ENCODE assay signal across 10 mouse cellular contexts in the genomic region with DNA sequence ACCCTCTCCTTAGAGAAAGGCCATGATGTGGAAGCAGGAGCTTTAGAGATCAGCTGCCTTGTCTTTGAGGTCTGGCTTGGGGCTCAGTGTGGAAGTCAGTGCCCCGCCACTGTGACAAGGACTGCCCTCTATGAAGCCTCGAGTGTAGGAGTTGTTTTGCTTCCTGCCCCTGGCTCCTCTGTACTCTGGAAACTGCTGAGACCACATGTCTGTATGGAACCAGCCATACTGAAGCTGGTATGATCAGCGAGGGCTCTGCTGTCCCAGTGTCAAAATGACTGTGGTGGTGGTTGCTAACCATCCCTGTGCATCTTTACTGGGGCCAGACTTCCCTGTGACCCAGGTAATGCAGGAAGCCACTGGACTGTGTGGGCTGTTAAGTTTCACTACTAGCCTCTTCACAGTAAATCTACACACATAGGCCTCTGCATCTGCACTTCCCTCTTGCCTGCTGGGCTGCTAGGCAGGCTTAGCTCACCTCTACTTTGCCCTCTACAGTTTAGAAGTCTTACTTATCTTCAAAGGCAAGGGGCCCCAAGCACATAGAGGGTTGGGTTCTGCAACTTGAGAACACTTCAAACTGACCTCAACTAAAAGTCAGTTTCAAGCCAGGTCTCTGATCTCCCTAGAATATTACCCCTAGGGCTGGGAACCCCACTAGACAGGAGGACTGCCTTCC. TPM values are rescaled to one million over a fixed set of nuclear protein-coding genes. Genes with fewer than 3 reads are reported as not detected.
DNase-seq lines count a peak whose midpoint lies in the region; ATAC-seq and TF ChIP-seq lines count a peak whose summit lies in the region.
"Had no signal": no experiment of that assay in that cellular context is flagged by ENCODE, and none has a peak within 500 bp of the region (broad histone marks: within the 10 kb centered on the region; RNA-seq: fewer than 3 reads in every experiment).

No protein-coding gene starts in this region.

- H3K9me3 ChIP-seq in forebrain, embryonic 10.5 days: no peaks in the 10 kb centered on the region
- no peaks in the 10 kb centered on the region for H3K9me3 ChIP-seq in forebrain, embryonic 13.5 days (replicated peaks)
- H3K9me3 ChIP-seq in midbrain, embryonic 10.5 days (replicated peaks): no peaks in the 10 kb centered on the region
- no peaks in the 10 kb centered on the region for H3K9me3 ChIP-seq in midbrain, embryonic 13.5 days
- no peaks in the 10 kb centered on the region for H3K9me3 ChIP-seq in liver, embryonic 14.5 days (ENCODE audit: control insufficient read depth, low read length)
- H3K9me3 ChIP-seq in forebrain, embryonic 15.5 days: no peaks in the 10 kb centered on the region
- H3K9me3 ChIP-seq: hindbrain, embryonic 15.5 days had no signal

- H3K27ac ChIP-seq in forebrain, embryonic 10.5 days: peak overlapping the region; percentile 51
- H3K27ac ChIP-seq in forebrain, embryonic 13.5 days: no peak overlapping the region
- peak overlapping the region; percentile 50 for H3K27ac ChIP-seq in midbrain, embryonic 10.5 days (replicated peaks)
- H3K27ac ChIP-seq in midbrain, embryonic 13.5 days: no peak overlapping the region
- peak overlapping the region; percentile 17 for H3K27ac ChIP-seq in liver, embryonic 14.5 days
- no peak overlapping the region for H3K27ac ChIP-seq in forebrain, embryonic 15.5 days (replicated peaks)
- H3K27ac ChIP-seq: hindbrain, embryonic 15.5 days had no signal

- TF ChIP-seq CTCF in liver, embryonic 14.5 days (IDR thresholded peaks at IDR 0.05; ENCODE audit: low read depth): 0 out of 2 replicates have a peak, but pooled peaks have one; percentile 3

- H3K4me2 ChIP-seq in forebrain, embryonic 13.5 days: no peak overlapping the region
- no peak overlapping the region for H3K4me2 ChIP-seq in midbrain, embryonic 13.5 days (replicated peaks)
- no peak overlapping the region for H3K4me2 ChIP-seq in liver, embryonic 14.5 days (ENCODE audit: low read depth)
- H3K4me2 ChIP-seq in forebrain, embryonic 15.5 days (replicated peaks): no peak overlapping the region
- H3K4me2 ChIP-seq: hindbrain, embryonic 15.5 days had no signal

- peaks cover 47% of the 10 kb centered on the region for H3K4me1 ChIP-seq in forebrain, embryonic 10.5 days
- peaks cover 37% of the 10 kb centered on the region for H3K4me1 ChIP-seq in forebrain, embryonic 13.5 days
- H3K4me1 ChIP-seq in midbrain, embryonic 10.5 days: peaks cover 46% of the 10 kb centered on the region
- H3K4me1 ChIP-seq in midbrain, embryonic 13.5 days (replicated peaks): peaks cover 26% of the 10 kb centered on the region
- peaks cover 24 to 64% of the 10 kb centered on the region in 2 experiments for H3K4me1 ChIP-seq in liver, embryonic 14.5 days (replicated peaks; ENCODE audit: control insufficient read depth in 2 of 2, insufficient read depth in 2 of 2, low read length in 1 of 2)
- H3K4me1 ChIP-seq in forebrain, embryonic 15.5 days: peaks cover 29% of the 10 kb centered on the region

- no peak overlapping the region for H3K4me3 ChIP-seq in forebrain, embryonic 10.5 days
- no peak overlapping the region for H3K4me3 ChIP-seq in forebrain, embryonic 13.5 days
- no peak overlapping the region for H3K4me3 ChIP-seq in midbrain, embryonic 10.5 days
- H3K4me3 ChIP-seq in midbrain, embryonic 13.5 days (replicated peaks): no peak overlapping the region
- H3K4me3 ChIP-seq in liver, embryonic 14.5 days (ENCODE audit: insufficient read depth in 1 of 2, low read depth in 2 of 2, low read length in 2 of 2): no peak overlapping the region
- no peak overlapping the region for H3K4me3 ChIP-seq in forebrain, embryonic 15.5 days
- H3K4me3 ChIP-seq: hindbrain, embryonic 15.5 days had no signal

- no peak overlapping the region for H3K9ac ChIP-seq in forebrain, embryonic 13.5 days
- H3K9ac ChIP-seq in midbrain, embryonic 13.5 days (replicated peaks): no peak overlapping the region
- H3K9ac ChIP-seq in liver, embryonic 14.5 days (replicated peaks): no peak overlapping the region; the same call in 1 of the 2 replicates
- H3K9ac ChIP-seq in forebrain, embryonic 15.5 days (replicated peaks): no peak overlapping the region
- H3K9ac ChIP-seq: hindbrain, embryonic 15.5 days had no signal

- H3K36me3 ChIP-seq in forebrain, embryonic 10.5 days (replicated peaks): 0 out of 2 replicates have a peak, but pooled peaks cover 2% of the 10 kb centered on the region
- H3K36me3 ChIP-seq in forebrain, embryonic 13.5 days (ENCODE audit: poor library complexity, severe bottlenecking): no peaks in the 10 kb centered on the region
- H3K36me3 ChIP-seq in midbrain, embryonic 10.5 days: no peaks in the 10 kb centered on the region
- H3K36me3 ChIP-seq in midbrain, embryonic 13.5 days: no peaks in the 10 kb centered on the region
- H3K36me3 ChIP-seq in liver, embryonic 14.5 days (replicated peaks; ENCODE audit: control insufficient read depth, insufficient read depth, low read depth): no peaks in the 10 kb centered on the region
- H3K36me3 ChIP-seq in forebrain, embryonic 15.5 days: no peaks in the 10 kb centered on the region
- H3K36me3 ChIP-seq: hindbrain, embryonic 15.5 days had no signal

- DNase-seq in forebrain, embryonic 10.5 days (ENCODE audit: extremely low spot score, low spot score): no peak
- DNase-seq in midbrain, embryonic 10.5 days (ENCODE audit: low spot score): no peak
- no peak for DNase-seq in liver, embryonic 14.5 days (ENCODE audit: low read depth in 3 of 3, low spot score in 3 of 3)
- peak; percentile 64 for DNase-seq in thymus, postnatal 25 days
- no peak for DNase-seq in retina, postnatal 1 day
- DNase-seq: cerebellum, adult 11 months had no signal

- 78% methylated on average over 3 of the region's 3 CpGs for WGBS in forebrain, embryonic 10.5 days
- 79% methylated on average over 3 of the region's 3 CpGs for WGBS in forebrain, embryonic 13.5 days
- 68% methylated on average over 3 of the region's 3 CpGs for WGBS in midbrain, embryonic 10.5 days
- 73% methylated on average over 3 of the region's 3 CpGs for WGBS in midbrain, embryonic 13.5 days
- 25% methylated on average over 3 of the region's 3 CpGs for WGBS in liver, embryonic 14.5 days (ENCODE audit: insufficient replicate concordance)
- 76% methylated on average over 3 of the region's 3 CpGs for WGBS in forebrain, embryonic 15.5 days

- no peak for ATAC-seq in forebrain, embryonic 13.5 days
- ATAC-seq in midbrain, embryonic 13.5 days: no peak
- peak; percentile 64; the same call in 1 of the 2 replicates for ATAC-seq in liver, embryonic 14.5 days (ENCODE audit: insufficient read depth)
- ATAC-seq in forebrain, embryonic 15.5 days (replicated peaks): no peak

- no peaks in the 10 kb centered on the region for H3K27me3 ChIP-seq in forebrain, embryonic 10.5 days (ENCODE audit: poor library complexity, severe bottlenecking)
- H3K27me3 ChIP-seq in forebrain, embryonic 13.5 days: no peaks in the 10 kb centered on the region
- no peaks in the 10 kb centered on the region for H3K27me3 ChIP-seq in midbrain, embryonic 10.5 days (ENCODE audit: low read depth, poor library complexity, severe bottlenecking)
- H3K27me3 ChIP-seq in midbrain, embryonic 13.5 days: no peaks in the 10 kb centered on the region
- H3K27me3 ChIP-seq in liver, embryonic 14.5 days (ENCODE audit: control insufficient read depth, insufficient read depth, low read length): no peaks in the 10 kb centered on the region
- H3K27me3 ChIP-seq in forebrain, embryonic 15.5 days: no peaks in the 10 kb centered on the region
- H3K27me3 ChIP-seq: hindbrain, embryonic 15.5 days had no signal

- TF ChIP-seq EP300 in liver, embryonic 14.5 days (IDR thresholded peaks at IDR 0.05; ENCODE audit: low read depth): 0 out of 2 replicates have a peak, but pooled peaks have one; percentile 16

RNA-seq across cellular contexts. Expression of a gene that starts 33.9 kb away (rescaled TPM):
- 36.7 and 36.8 TPM in 2 replicates for polyA plus RNA-seq in forebrain, embryonic 10.5 days (2016; fragmentation: Nextera tagmentation; extraction: Ambion mirVana)
- 31.4 and 37.0 TPM in 2 replicates for polyA plus RNA-seq in forebrain, embryonic 13.5 days (2015; fragmentation: Nextera tagmentation; extraction: Ambion mirVana)
- polyA plus RNA-seq in midbrain, embryonic 10.5 days (2016; fragmentation: Nextera tagmentation; extraction: Ambion mirVana): 41.0 and 41.9 TPM in 2 replicates
- 50.7 and 55.3 TPM in 2 replicates for polyA plus RNA-seq in midbrain, embryonic 13.5 days (2015; fragmentation: Nextera tagmentation; extraction: Ambion mirVana)
- 16.2 and 16.6 TPM in 2 replicates for polyA plus RNA-seq in liver, embryonic 14.5 days (2012; rRNA removed)
- polyA plus RNA-seq in liver, embryonic 14.5 days (2014; fragmentation: Nextera tagmentation; extraction: Ambion mirVana): 13.6 and 14.7 TPM in 2 replicates
- polyA plus RNA-seq in forebrain, embryonic 15.5 days (2015; fragmentation: Nextera tagmentation; extraction: Ambion mirVana): 30.5 and 36.1 TPM in 2 replicates

Comparison
In these comparisons a context has a peak if more than half of its experiments do, and no peak if none do; other contexts are left out.
1. H3K27ac ChIP-seq: peak in forebrain, embryonic 10.5 days (single experiment), midbrain, embryonic 10.5 days (single experiment) and liver, embryonic 14.5 days (single experiment); none in forebrain, embryonic 13.5 days (single experiment), midbrain, embryonic 13.5 days (single experiment) and forebrain, embryonic 15.5 days (single experiment).